Mouse (Mus musculus) heart, embryonic 11.5 days (tissue): ENCODE results near the gene Tnfrsf11a. TPM values are rescaled to one million over a fixed set of nuclear protein-coding genes. Genes with fewer than 3 reads are reported as not detected.

Source experiments
- ATAC-seq: fragments of 200-750 bp; cut with Nextera tagmentation; replicated peaks from 2 replicates; pipeline ENCODE4 v1.8.0; 2017; ENCODE audit warnings: moderate library complexity; ENCODE audit not compliant: insufficient number of reproducible peaks, low FRiP score, low TSS enrichment
- H3K27ac ChIP-seq: fragments of 300-500 bp; sonication (generic); 2 replicates; pipeline ENCODE4 v1.5.1; 2014; ENCODE audit warnings: mild to moderate bottlenecking, low read depth, low read length
- H3K27me3 ChIP-seq: fragments of 300-500 bp; sonication (generic); 2 replicates; pipeline ENCODE4 v1.6.1; 2014; ENCODE audit warnings: mild to moderate bottlenecking, low read length, mixed read lengths; ENCODE audit not compliant: control insufficient read depth, insufficient read depth
- H3K36me3 ChIP-seq: fragments of 300-500 bp; sonication (generic); 2 replicates; pipeline ENCODE4 v1.6.1; 2014; ENCODE audit warnings: mild to moderate bottlenecking, low read length, moderate library complexity, mixed read lengths; ENCODE audit not compliant: control insufficient read depth, insufficient read depth
- H3K4me1 ChIP-seq: fragments of 300-500 bp; sonication (generic); 2 replicates; pipeline ENCODE4 v1.6.1; 2014; ENCODE audit warnings: low read length; ENCODE audit not compliant: control insufficient read depth, insufficient read depth
- H3K4me2 ChIP-seq: fragments of 300-500 bp; sonication (generic); 2 replicates; pipeline ENCODE4 v1.6.1; 2014; ENCODE audit warnings: mild to moderate bottlenecking, moderate library complexity
- H3K4me3 ChIP-seq: fragments of 300-500 bp; sonication (generic); 2 replicates; pipeline ENCODE4 v1.5.1; 2014; ENCODE audit warnings: low read depth, low read length
- H3K9ac ChIP-seq: fragments of 300-500 bp; sonication (generic); 2 replicates; pipeline ENCODE4 v1.6.1; 2014; ENCODE audit warnings: mild to moderate bottlenecking, low read depth, low read length, moderate library complexity
- H3K9me3 ChIP-seq: fragments of 300-500 bp; sonication (generic); replicated peaks from 2 replicates; pipeline ENCODE4 v1.6.1; 2016; ENCODE audit warnings: low read length; ENCODE audit not compliant: control insufficient read depth
- WGBS: fragments of 180-500 bp; shearing (Covaris S2); extraction: QIAGEN DNeasy Blood & Tissue Kit; methylation state at CpG from one replicate; pipeline ENCODE4 v1.1.7; 2014; ENCODE audit not compliant: insufficient replicate concordance; 5-methylcytosine and 5-hydroxymethylcytosine counted together
- polyA plus RNA-seq: library from polyadenylated mRNA; unstranded; fragments of >200 nt; fragmentation: Nextera tagmentation; extraction: Ambion mirVana; gene quantifications from 2 replicates; pipeline ENCODE4 v1.2.1, GENCODE M21; 2014

Tnfrsf11a gene
- polyA plus RNA-seq, 1 experiment from 2014 or later = 0.16 TPM

GRCm38 (mm10) chr1:105827786-105828345 lies 47.3 kb downstream of the Tnfrsf11a start:
- no peak overlapping the region for H3K27ac ChIP-seq
- no peaks in the 10 kb centered on the region for H3K4me1 ChIP-seq
- no peaks in the 10 kb centered on the region for H3K36me3 ChIP-seq
- H3K9ac ChIP-seq = no peak overlapping the region
- H3K9me3 ChIP-seq = no peaks in the 10 kb centered on the region
- 84% methylated on average over 8 of the region's 8 CpGs for WGBS
- ATAC-seq = no peak
- H3K4me2 ChIP-seq = no peak overlapping the region
- no peaks in the 10 kb centered on the region for H3K27me3 ChIP-seq
- no peak overlapping the region for H3K4me3 ChIP-seq

GRCm38 (mm10) chr1:105829171-105829570 lies 48.7 kb downstream of the Tnfrsf11a start:
- no peak overlapping the region for H3K27ac ChIP-seq
- H3K27me3 ChIP-seq = no peaks in the 10 kb centered on the region
- no peak overlapping the region for H3K4me2 ChIP-seq
- 68% methylated on average over 5 of the region's 5 CpGs for WGBS
- no peak overlapping the region for H3K9ac ChIP-seq
- H3K4me3 ChIP-seq = no peak overlapping the region
- ATAC-seq = no peak
- H3K9me3 ChIP-seq = no peaks in the 10 kb centered on the region
- no peaks in the 10 kb centered on the region for H3K36me3 ChIP-seq
- no peaks in the 10 kb centered on the region for H3K4me1 ChIP-seq

- Histone ChIP-seq H3K4me2 (no peak overlapping the region), H3K36me3 (no peaks in the 10 kb centered on the region), H3K9me3 (no peaks in the 10 kb centered on the region), H3K4me3 (no peak overlapping the region), H3K9ac (no peak overlapping the region), H3K27me3 (no peaks in the 10 kb centered on the region), H3K4me1 (no peaks in the 10 kb centered on the region), H3K27ac (no peak overlapping the region)
- no peak for ATAC-seq
- WGBS = 78% methylated on average over 1 of the region's 1 CpGs
Observed at GRCm38 (mm10) chr1:105832784-105833183, 52.3 kb downstream of the Tnfrsf11a start.

- ATAC-seq = no peak
- Histone ChIP-seq H3K27me3 (peaks cover 12% of the 10 kb centered on the region), H3K9ac (no peak overlapping the region), H3K4me2 (peak overlapping the region; percentile 70), H3K4me3 (no peak overlapping the region), H3K4me1 (peaks cover 9% of the 10 kb centered on the region; the same call in 1 of the 2 replicates), H3K9me3 (no peaks in the 10 kb centered on the region), H3K27ac (no peak overlapping the region), H3K36me3 (no peaks in the 10 kb centered on the region)
- 23% methylated on average over 9 of the region's 10 CpGs for WGBS
Observed at GRCm38 (mm10) chr1:105842950-105843349, 62.4 kb downstream of the Tnfrsf11a start.

- Histone ChIP-seq H3K27ac (no peak overlapping the region), H3K4me1 (peaks cover 9% of the 10 kb centered on the region; the same call in 1 of the 2 replicates), H3K9ac (no peak overlapping the region), H3K9me3 (no peaks in the 10 kb centered on the region), H3K36me3 (no peaks in the 10 kb centered on the region), H3K4me3 (peak overlapping the region; percentile 30), H3K4me2 (peak overlapping the region; percentile 70), H3K27me3 (peaks cover 12% of the 10 kb centered on the region)
- ATAC-seq = no peak
- 4% methylated on average over 12 of the region's 12 CpGs for WGBS
Observed at GRCm38 (mm10) chr1:105843386-105843785, 62.9 kb downstream of the Tnfrsf11a start.

- Histone ChIP-seq H3K9ac (no peak overlapping the region), H3K27me3 (peaks cover 12% of the 10 kb centered on the region), H3K9me3 (no peaks in the 10 kb centered on the region), H3K4me2 (peak overlapping the region; percentile 70), H3K4me3 (peak overlapping the region; percentile 30), H3K4me1 (peaks cover 9% of the 10 kb centered on the region; the same call in 1 of the 2 replicates), H3K27ac (no peak overlapping the region), H3K36me3 (no peaks in the 10 kb centered on the region)
- no peak for ATAC-seq
- 4% methylated on average over 2 of the region's 2 CpGs for WGBS
Observed at GRCm38 (mm10) chr1:105843856-105844255, 63.3 kb downstream of the Tnfrsf11a start.

- WGBS = 8% methylated on average over 28 of the region's 28 CpGs
- H3K4me3 ChIP-seq = peak overlapping the region; percentile 38
- ATAC-seq = 0 out of 2 replicates have a peak, but pooled peaks have one; percentile 39
Observed at GRCm38 (mm10) chr1:105844341-105845006, 64.0 kb downstream of the Tnfrsf11a start.

GRCm38 (mm10) chr1:105846431-105846830 lies 65.9 kb downstream of the Tnfrsf11a start:
- Histone ChIP-seq H3K27me3 (peaks cover 12% of the 10 kb centered on the region), H3K9ac (no peak overlapping the region), H3K9me3 (no peaks in the 10 kb centered on the region), H3K4me3 (no peak overlapping the region), H3K27ac (no peak overlapping the region), H3K4me1 (peaks cover 9% of the 10 kb centered on the region; the same call in 1 of the 2 replicates), H3K4me2 (no peak overlapping the region), H3K36me3 (no peaks in the 10 kb centered on the region)
- WGBS = 73% methylated on average over 2 of the region's 2 CpGs
- ATAC-seq = no peak

More at GRCm38 (mm10) chr1:105844341-105845006, 64.0 kb downstream of the Tnfrsf11a start:
- no peaks in the 10 kb centered on the region for H3K36me3 ChIP-seq
- no peaks in the 10 kb centered on the region for H3K9me3 ChIP-seq
- peaks cover 12% of the 10 kb centered on the region for H3K27me3 ChIP-seq
- peaks cover 9% of the 10 kb centered on the region; the same call in 1 of the 2 replicates for H3K4me1 ChIP-seq
- peak overlapping the region; percentile 70 for H3K4me2 ChIP-seq
- H3K27ac ChIP-seq = no peak overlapping the region
- no peak overlapping the region for H3K9ac ChIP-seq
